11 mouse cellular contexts compared by ENCODE assay signal in the genomic region with DNA sequence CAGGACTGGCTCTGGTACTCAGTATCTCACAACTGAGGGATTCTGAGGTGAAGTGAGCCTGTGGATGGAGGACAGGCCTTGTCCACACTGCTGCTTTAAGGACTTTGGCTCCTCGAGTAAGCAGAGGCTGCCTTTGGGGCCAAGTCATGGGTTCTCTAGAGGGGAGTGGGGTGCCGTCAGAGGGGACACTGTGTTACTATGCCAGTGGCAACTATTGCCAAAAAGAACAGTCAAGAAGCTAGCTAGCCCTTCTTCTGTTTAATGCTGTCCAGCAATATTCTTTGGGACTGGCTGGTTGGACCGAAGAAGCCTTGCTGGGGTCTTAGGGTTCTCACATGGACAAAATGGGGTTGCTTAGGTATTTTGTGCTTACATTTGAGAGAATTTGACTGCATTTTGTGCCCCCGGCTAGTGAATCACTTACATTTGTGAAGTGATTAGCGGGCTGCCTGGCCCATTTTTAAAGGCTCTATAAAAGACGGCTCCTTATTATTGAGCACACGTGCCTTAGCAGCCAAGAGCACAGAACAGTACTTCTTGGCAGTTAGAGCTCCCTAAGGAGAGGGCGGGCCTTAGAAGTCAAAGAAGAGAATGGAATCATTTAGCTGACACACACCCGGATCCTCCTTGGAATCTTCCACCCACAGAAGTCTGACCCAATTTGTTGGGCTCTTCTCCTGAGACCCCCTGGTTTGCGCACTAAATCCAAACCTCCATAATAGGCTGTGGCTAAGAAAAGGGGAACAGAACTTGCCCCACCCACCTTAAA. TPM values are rescaled to one million over a fixed set of nuclear protein-coding genes. Genes with fewer than 3 reads are reported as not detected.
DNase-seq lines count a peak whose midpoint lies in the region; TF ChIP-seq lines count a peak whose summit lies in the region.
"Had no signal": no experiment of that assay in that cellular context is flagged by ENCODE, and none has a peak within 500 bp of the region (broad histone marks: within the 10 kb centered on the region; RNA-seq: fewer than 3 reads in every experiment).

No protein-coding gene starts in this region.

- DNase-seq in heart, adult 8-10 months (ENCODE audit: low spot score), result peak; percentile 71
- DNase-seq in heart, postnatal 25 days (ENCODE audit: low spot score), result no peak
- peak; percentile 84 for DNase-seq in NIH3T3 (ENCODE audit: low read depth)
- peak; percentile 53 to 74 for DNase-seq in heart, postnatal 14 days
- no peak for DNase-seq in ovary, adult 18-20 months (ENCODE audit: low spot score)
- DNase-seq in layer of hippocampus, postnatal 14 days (ENCODE audit: low spot score in 2 of 2), result no peak
- DNase-seq in yolk sac, embryonic 10.5 days (ENCODE audit: low spot score), result no peak
- DNase-seq: adrenal gland, adult 8-10 months; liver, postnatal 0 days; thymus, postnatal 4 days had no signal

- intact Hi-C loops in heart, postnatal 25 days (cut with DNase I), result no loop called here
- intact Hi-C loops in heart, postnatal 14 days (cut with DNase I), result no loop called here

- no peak for TF ChIP-seq CTCF in embryonic fibroblast, embryonic 13.5 days (IDR thresholded peaks at IDR 0.05; ENCODE audit: borderline replicate concordance, insufficient read depth, low read length)

- peak overlapping the region; percentile 99 for H3K27ac ChIP-seq in embryonic fibroblast, embryonic 13.5 days (ENCODE audit: insufficient read depth, low read length)

- TF ChIP-seq POLR2A in embryonic fibroblast, embryonic 13.5 days (IDR thresholded peaks at IDR 0.05; ENCODE audit: low read depth, low read length), result 0 out of 2 replicates have a peak, but pooled peaks have one; percentile 14

- peaks cover 17% of the 10 kb centered on the region for H3K4me1 ChIP-seq in embryonic fibroblast, embryonic 13.5 days (ENCODE audit: control insufficient read depth, insufficient read depth, low read length)

- no peak overlapping the region for H3K4me3 ChIP-seq in embryonic fibroblast, embryonic 13.5 days (ENCODE audit: insufficient read depth, low read length)

RNA-seq across cellular contexts. Expression of gene Dut, which starts 43.4 kb away (rescaled TPM):
- 10 to 100 TPM; 29.6 to 32.2 (median 30.4) TPM for total RNA-seq in heart, adult 8-10 months (2022)
- total RNA-seq in heart, postnatal 25 days (2021), result 10 to 100 TPM; 28.7 to 29.8 TPM
- 58.6 and 66.6 TPM in 2 replicates for polyA plus RNA-seq in embryonic fibroblast, embryonic 13.5 days (2011; ENCODE audit: insufficient read length, low read depth, missing spikeins)
- 10 to 100 TPM; 25.6 to 36.6 TPM for total RNA-seq in heart, postnatal 14 days (2021)
- 10 to 100 TPM; 31.4 to 32.6 TPM for total RNA-seq in layer of hippocampus, postnatal 14 days (2021)

Comparison
In these comparisons a context has a peak if more than half of its experiments do, and no peak if none do; other contexts are left out.
1. DNase-seq: peak in heart, adult 8-10 months (single experiment), NIH3T3 (single experiment) and heart, postnatal 14 days (2 of 2); none in heart, postnatal 25 days (single experiment), ovary, adult 18-20 months (single experiment), layer of hippocampus, postnatal 14 days (0 of 2) and yolk sac, embryonic 10.5 days (single experiment).